Mouse (Mus musculus): Measurements from ENCODE around the gene Acer3. TPM values are rescaled to one million over a fixed set of nuclear protein-coding genes. Genes with fewer than 3 reads are reported as not detected.
"Not testable (repeated sequence)": the region's sequence is repeated elsewhere in the genome, so short reads cannot be mapped to it uniquely, and the experiment has no call there.

Gene Acer3
- polyA plus RNA-seq, 1 experiment from 2014 or later = 10.8 TPM

DNA sequence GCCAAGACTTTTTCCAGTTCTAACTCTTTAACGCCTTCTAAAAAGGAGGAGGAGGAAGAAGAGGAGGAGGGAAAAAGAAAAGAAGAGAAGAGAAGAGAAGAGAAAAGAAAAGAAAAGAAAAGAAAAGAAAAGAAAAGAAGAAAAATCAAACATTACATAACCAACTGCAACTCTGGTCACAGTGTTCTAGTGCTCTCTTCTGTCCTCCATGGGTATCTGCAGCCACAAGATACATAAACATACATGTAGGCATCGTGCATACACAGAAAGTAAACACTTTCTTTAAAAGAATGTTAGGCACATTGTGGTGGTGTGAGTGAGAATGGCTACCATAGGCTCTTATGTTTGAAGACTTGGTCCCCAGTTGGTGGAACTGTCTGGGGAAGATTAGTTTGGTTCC lies 5.9 kb downstream of the Acer3 start:
- ATAC-seq (replicated peaks) = no peak
- Histone ChIP-seq H3K27ac (replicated peaks) (no peak overlapping the region), H3K36me3 (no peaks in the 10 kb centered on the region), H3K27me3 (no peaks in the 10 kb centered on the region), H3K9ac (replicated peaks) (no peak overlapping the region), H3K4me3 (no peak overlapping the region), H3K4me2 (replicated peaks) (no peak overlapping the region), H3K4me1 (no peaks in the 10 kb centered on the region), H3K9me3 (no peaks in the 10 kb centered on the region)
- 89% methylated on average over 2 of the region's 2 CpGs for WGBS

DNA sequence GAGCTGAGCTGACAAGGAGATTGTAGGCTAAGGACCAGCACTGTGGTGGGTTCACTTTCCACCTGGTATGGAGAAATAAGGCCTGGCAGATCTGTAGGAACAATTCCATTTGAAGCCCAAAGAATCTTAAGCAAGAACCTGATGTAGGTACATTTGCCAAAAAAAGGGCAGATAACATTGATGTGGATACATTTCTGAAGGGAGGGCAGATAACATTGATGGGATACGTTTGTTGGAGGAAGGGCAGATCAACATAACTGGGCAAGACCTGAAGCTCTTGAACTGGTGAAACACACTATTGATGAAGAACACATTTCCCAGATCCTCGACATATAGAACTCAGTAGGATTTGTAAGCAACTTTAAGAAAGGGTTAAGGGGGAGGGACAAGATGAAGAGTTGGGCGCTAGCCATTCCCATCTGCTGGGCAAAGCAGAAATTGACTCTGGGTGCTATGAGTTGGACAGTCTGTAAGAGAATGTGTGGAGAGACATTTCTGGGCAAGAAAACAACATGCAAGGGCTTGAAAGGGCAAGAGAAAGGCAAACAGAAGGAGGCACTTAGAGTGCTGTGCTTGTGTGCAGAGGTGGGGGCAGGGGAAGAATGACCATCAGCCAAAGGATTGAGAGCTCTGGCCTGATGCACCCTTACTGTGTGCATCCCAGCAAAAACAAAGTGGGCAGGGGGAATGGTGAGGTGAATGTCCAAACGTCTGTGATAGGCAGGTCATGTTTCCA lies 8.7 kb downstream of the Acer3 start:
- Histone ChIP-seq H3K27ac (replicated peaks) (no peak overlapping the region), H3K27me3 (no peaks in the 10 kb centered on the region), H3K4me1 (peaks cover 17% of the 10 kb centered on the region), H3K4me3 (no peak overlapping the region), H3K36me3 (no peaks in the 10 kb centered on the region), H3K4me2 (replicated peaks) (no peak overlapping the region), H3K9ac (replicated peaks) (no peak overlapping the region), H3K9me3 (no peaks in the 10 kb centered on the region)
- WGBS = 76% methylated on average over 4 of the region's 4 CpGs
- no peak for ATAC-seq (replicated peaks)

DNA sequence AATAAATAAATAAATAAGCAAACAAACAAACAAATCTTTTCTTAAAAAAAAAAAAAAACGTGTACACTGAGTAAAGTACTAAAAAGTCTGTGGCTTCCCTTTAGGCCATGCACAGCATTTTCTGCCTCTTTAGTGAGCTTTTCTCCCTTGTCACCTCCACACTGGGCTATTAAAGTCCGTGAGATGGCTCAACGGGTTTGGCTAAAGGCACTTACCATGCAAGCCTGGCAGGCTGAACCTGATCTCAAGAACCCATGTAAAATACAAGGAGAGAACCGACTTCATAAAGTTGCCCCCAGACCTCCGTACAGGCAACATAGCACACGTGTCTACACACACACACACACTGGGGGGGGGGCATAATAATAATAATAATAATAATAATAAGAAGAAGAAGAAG lies 10.7 kb downstream of the Acer3 start:
- no peaks in the 10 kb centered on the region for H3K27me3 ChIP-seq
- WGBS = 67% methylated on average over 6 of the region's 6 CpGs
- H3K4me2 ChIP-seq (replicated peaks) = no peak overlapping the region
- H3K9ac ChIP-seq (replicated peaks) = no peak overlapping the region
- peaks cover 17% of the 10 kb centered on the region for H3K4me1 ChIP-seq
- no peaks in the 10 kb centered on the region for H3K36me3 ChIP-seq
- no peak overlapping the region for H3K27ac ChIP-seq (replicated peaks)
- no peak for ATAC-seq (replicated peaks)
- H3K4me3 ChIP-seq = no peak overlapping the region
- no peaks in the 10 kb centered on the region for H3K9me3 ChIP-seq

DNA sequence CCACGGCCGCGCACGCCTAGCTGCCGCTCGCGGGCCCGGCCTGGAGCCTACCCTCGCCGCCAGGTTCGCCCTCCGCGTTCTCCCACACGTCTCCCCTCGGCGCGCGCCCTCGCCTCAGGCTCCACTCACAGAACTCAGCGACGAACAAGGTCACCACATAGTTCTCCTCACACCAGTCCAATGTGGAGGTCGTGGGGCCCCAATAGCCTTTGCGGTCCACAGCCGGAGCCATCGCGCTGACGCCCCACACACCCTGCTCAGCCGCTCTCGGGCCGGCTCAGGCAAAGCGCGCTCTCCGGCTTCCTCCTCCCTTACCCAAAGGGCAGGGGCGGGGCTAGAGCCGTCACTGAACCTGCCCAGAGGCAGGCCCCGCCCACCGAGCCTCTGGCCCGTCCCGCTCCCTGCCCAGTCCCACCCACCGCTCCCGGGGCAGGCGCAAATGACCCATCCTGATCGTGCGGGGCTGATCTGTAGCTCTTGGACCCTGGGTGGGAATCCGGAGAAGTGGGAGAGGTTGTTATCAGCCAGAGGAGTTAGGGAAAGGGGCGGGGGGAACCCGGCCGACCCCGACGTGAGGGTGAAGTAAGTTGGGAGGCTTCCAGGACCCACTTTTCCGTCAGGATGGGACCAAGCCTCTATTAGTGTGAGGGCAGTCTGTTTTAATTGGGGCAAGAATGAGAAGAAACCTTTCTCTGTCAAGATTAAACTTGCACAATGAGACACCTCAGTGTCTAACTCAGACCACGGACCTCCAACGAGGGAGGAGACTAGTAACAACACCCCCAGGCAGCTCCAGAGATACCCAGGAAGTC lies 11.6 kb downstream of the Acer3 start:
- H3K9me3 ChIP-seq = no peaks in the 10 kb centered on the region
- no peaks in the 10 kb centered on the region for H3K27me3 ChIP-seq
- H3K27ac ChIP-seq (replicated peaks) = peak overlapping the region; percentile 31
- WGBS = under 1% methylated on average over 53 of the region's 53 CpGs
- ATAC-seq (replicated peaks) = peak; percentile 98
- peak overlapping the region; percentile 70 for H3K4me3 ChIP-seq
- H3K9ac ChIP-seq (replicated peaks) = peak overlapping the region; percentile 69
- no peaks in the 10 kb centered on the region for H3K36me3 ChIP-seq
- peaks cover 17% of the 10 kb centered on the region for H3K4me1 ChIP-seq
- H3K4me2 ChIP-seq (replicated peaks) = peak overlapping the region; percentile 93

DNA sequence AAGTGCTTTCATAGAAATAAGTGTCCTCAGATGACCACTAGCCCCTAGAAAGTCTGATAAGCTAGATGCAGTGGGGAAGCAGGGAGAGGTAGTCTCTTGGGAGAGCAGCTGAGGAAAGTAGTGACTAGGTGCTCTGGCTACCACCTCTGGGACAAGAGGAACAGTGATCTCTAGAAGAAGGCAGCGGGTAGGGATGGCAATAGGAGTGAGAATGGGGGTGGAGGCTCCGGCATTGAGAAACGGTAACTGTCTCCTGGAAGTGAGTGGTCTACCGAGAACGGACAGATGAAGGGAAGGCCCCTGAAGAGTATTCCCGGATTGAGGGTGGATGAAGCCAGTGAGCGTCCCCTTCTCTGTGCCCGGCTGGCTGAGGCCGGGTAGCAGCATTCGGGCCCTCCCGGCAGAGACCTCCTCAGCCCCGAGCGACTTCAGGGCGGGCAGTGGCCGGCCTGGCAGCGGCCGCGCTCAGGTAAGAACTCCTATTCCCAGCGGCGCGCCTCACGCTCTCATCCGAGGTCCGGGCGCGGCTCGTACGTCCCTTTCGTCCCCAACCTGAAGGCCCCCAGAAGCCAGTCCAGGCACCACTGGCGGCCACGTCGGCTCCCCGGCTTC lies 12.3 kb downstream of the Acer3 start:
- under 1% methylated on average over 33 of the region's 33 CpGs for WGBS
- Histone ChIP-seq H3K9me3 (no peaks in the 10 kb centered on the region), H3K4me2 (replicated peaks) (peak overlapping the region; percentile 93), H3K9ac (replicated peaks) (peak overlapping the region; percentile 69), H3K27ac (replicated peaks) (peak overlapping the region; percentile 31; the same call in 1 of the 2 replicates), H3K4me1 (peaks cover 17% of the 10 kb centered on the region), H3K27me3 (no peaks in the 10 kb centered on the region), H3K36me3 (no peaks in the 10 kb centered on the region), H3K4me3 (peak overlapping the region; percentile 70)
- peak; percentile 67 for ATAC-seq (replicated peaks)

DNA sequence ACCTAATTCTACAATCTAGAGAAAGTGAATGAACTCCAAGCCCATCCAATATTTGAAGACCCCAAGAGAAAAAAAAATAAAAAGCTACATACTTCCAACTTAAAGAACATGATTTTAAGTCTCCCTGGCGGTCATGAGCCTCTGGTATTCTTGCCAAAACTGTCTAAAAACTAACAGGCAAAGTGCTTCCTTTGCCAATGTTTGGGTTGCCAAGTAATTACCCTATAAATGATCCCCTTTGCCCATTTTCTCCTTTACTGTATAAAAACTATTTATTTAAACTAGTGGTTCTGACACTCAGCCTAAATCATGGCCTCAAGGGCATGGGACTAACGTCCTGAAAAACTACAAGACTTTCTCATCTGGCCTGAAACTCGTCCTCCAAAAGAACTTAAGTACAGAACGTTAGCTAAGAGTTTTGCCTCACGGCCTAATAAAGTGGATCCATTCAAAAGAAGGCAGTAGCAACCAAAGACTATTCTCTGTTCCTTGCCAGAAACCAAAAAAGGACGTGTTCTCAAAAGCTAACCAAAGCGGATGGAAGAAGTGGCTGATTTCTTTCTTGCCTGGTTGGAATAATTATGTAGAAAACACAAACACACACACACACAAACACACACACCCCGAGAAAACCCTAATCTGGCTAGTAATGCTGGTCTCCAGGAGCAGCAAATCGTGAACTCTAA lies 12.9 kb downstream of the Acer3 start:
- H3K9ac ChIP-seq (replicated peaks) = 0 out of 2 replicates have a peak overlapping the region, but pooled peaks have one; percentile 69
- H3K4me2 ChIP-seq (replicated peaks) = peak overlapping the region; percentile 93
- no peaks in the 10 kb centered on the region for H3K9me3 ChIP-seq
- peak overlapping the region; percentile 70 for H3K4me3 ChIP-seq
- H3K36me3 ChIP-seq = no peaks in the 10 kb centered on the region
- H3K4me1 ChIP-seq = peaks cover 17% of the 10 kb centered on the region
- WGBS = 23% methylated on average over 9 of the region's 9 CpGs
- H3K27me3 ChIP-seq = no peaks in the 10 kb centered on the region
- no peak overlapping the region for H3K27ac ChIP-seq (replicated peaks)
- ATAC-seq (replicated peaks) = no peak

DNA sequence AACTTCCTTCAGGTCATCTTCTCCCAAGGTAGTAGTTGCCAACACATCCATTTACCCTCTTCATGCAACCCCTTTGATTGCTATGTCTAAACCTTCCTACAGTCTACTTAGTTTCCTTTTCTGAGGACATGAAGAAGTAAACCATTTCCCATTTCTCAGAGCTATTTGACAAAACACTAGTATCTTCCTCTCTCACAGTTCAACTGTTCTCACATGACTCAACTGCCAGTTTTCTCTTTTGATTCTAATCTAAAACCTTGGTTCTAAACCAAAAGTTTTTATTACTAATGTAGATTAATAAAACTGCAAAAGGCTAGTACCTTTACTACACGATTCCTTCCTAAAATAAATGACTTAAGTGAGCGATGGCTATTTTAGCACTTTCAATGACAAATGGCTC lies 13.6 kb downstream of the Acer3 start:
- H3K4me1 ChIP-seq = peaks cover 17% of the 10 kb centered on the region
- WGBS = 75% methylated on average over 2 of the region's 2 CpGs

DNA sequence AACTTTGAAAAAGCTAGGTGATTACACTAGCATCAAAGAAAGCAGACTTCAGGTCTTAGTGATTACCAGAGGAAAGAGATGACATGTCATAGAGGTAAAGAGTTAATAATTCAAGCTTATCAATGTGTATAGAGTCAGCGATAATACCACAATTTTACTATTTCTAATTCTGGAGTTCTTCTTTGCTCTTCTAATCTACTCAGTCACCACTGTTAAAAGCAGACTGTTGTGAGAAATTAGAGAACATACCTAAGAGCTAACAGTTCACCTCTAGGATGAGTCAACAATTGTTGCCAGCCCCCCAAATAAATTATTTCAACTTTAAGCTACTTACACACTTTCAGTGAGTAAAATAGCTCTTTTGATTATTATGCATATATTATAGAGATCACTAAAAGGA lies 28.1 kb downstream of the Acer3 start:
- H3K9me3 ChIP-seq = no peaks in the 10 kb centered on the region
- WGBS = 98% methylated on average over 1 of the region's 1 CpGs
- H3K4me3 ChIP-seq = no peak overlapping the region

More for the DNA sequence above, 13.6 kb downstream of the Acer3 start:
- Histone ChIP-seq H3K36me3 (no peaks in the 10 kb centered on the region), H3K27me3 (no peaks in the 10 kb centered on the region), H3K9ac (replicated peaks) (no peak overlapping the region), H3K4me3 (no peak overlapping the region), H3K27ac (replicated peaks) (no peak overlapping the region), H3K4me2 (replicated peaks) (no peak overlapping the region), H3K9me3 (no peaks in the 10 kb centered on the region)
- ATAC-seq (replicated peaks) = no peak

DNA sequence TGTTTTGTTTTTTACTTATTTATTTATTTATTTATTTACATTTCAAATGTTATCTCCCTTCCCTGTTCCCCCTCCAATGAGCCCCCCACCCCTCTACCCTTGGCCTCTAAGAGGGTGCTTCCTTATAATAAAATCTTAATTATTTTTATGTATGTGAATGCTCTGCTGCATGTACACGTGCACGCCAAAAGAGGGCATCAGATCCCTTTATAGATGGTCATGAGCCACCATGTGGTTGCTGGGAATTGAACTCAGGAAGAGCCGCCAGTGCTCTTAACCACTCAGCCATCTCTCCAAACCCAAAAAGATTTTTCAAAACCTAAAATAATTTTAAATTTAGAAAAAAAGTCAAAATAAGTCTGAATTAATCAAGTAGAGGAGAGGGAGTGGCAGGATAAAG lies 31.4 kb downstream of the Acer3 start:
- Histone ChIP-seq H3K36me3 (no peaks in the 10 kb centered on the region), H3K4me2 (replicated peaks) (no peak overlapping the region), H3K4me1 (no peaks in the 10 kb centered on the region), H3K27ac (replicated peaks) (no peak overlapping the region), H3K27me3 (no peaks in the 10 kb centered on the region), H3K9me3 (no peaks in the 10 kb centered on the region), H3K9ac (replicated peaks) (no peak overlapping the region), H3K4me3 (no peak overlapping the region)
- ATAC-seq (replicated peaks) = no peak
- WGBS = 31% methylated on average over 3 of the region's 3 CpGs

More for the DNA sequence above, 28.1 kb downstream of the Acer3 start:
- ATAC-seq (replicated peaks) = no peak
- no peaks in the 10 kb centered on the region for H3K4me1 ChIP-seq
- H3K36me3 ChIP-seq = no peaks in the 10 kb centered on the region
- no peak overlapping the region for H3K27ac ChIP-seq (replicated peaks)
- no peaks in the 10 kb centered on the region for H3K27me3 ChIP-seq
- H3K4me2 ChIP-seq (replicated peaks) = no peak overlapping the region
- no peak overlapping the region for H3K9ac ChIP-seq (replicated peaks)

DNA sequence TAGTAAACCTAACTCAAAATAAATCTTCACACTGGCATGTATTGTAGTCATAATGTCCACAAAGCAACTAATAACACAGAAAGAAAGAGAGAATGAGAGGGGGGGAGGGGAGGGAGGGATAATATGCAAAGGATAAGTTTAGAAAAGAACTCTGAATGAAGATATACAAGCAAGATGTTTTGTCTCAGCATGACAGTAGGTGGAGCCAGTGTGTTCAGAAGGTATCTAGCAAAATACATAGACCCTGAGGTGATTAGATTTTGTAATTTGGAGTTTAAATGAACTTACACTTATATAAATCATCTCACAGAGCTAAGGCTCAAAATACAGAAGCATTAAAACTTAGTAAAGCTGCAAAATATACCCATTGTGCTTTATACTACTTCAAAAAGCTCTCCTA lies 44.7 kb downstream of the Acer3 start:
- Histone ChIP-seq H3K36me3 (no peaks in the 10 kb centered on the region), H3K4me3 (no peak overlapping the region), H3K9ac (replicated peaks) (no peak overlapping the region), H3K4me2 (replicated peaks) (no peak overlapping the region), H3K27ac (replicated peaks) (no peak overlapping the region), H3K9me3 (no peaks in the 10 kb centered on the region), H3K4me1 (no peaks in the 10 kb centered on the region), H3K27me3 (no peaks in the 10 kb centered on the region)
- no peak for ATAC-seq (replicated peaks)

DNA sequence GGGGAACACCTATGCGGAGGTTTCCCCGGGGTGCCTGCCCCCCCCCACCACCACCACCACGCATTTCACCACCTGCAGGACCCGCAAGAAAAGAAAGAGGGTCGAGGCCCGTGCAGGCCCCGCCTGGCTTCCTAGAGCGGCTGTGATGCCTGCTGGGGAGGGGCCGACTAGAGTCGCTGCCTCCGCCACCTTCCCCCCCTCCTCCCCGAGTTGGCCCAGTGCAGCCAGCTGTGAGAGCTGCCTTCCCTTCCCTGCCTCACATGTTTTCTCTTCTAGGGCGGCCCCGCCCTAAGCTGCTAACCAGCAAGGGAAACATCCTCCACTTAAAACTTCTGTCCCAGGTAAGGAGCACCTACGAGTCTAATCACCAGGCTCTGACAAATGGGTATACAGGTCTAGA lies 52.8 kb downstream of the Acer3 start:
- H3K4me3 ChIP-seq; H3K9ac ChIP-seq (replicated peaks); H3K9me3 ChIP-seq; H3K36me3 ChIP-seq; H3K27ac ChIP-seq (replicated peaks); ATAC-seq (replicated peaks); H3K4me2 ChIP-seq (replicated peaks); H3K27me3 ChIP-seq; H3K4me1 ChIP-seq: not testable (repeated sequence)
- WGBS = 36% methylated on average over 6 of the region's 15 CpGs

DNA sequence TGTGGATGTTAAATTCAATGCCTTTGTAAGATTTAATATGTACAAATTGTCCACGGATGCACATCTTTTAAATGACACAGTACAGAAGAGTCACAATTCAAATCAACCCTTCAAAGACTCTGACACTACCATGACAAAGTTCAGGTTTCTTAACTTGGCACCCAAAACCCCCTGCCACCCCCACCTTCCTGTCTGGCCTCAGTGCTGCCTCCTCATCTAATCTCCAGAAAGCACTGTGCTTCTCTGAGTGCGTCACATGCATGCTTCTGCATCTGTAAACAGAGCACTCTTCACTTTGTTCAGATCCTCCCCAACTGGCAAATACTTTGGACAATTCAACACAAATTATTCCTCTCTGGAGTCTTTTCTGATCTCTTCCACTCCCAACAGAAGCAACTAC lies 68.5 kb downstream of the Acer3 start:
- no peaks in the 10 kb centered on the region for H3K9me3 ChIP-seq
- WGBS = 94% methylated on average over 2 of the region's 2 CpGs
- H3K27me3 ChIP-seq = no peaks in the 10 kb centered on the region
- no peak overlapping the region for H3K27ac ChIP-seq (replicated peaks)
- ATAC-seq (replicated peaks) = no peak
- no peak overlapping the region for H3K9ac ChIP-seq (replicated peaks)
- no peaks in the 10 kb centered on the region for H3K36me3 ChIP-seq
- no peak overlapping the region for H3K4me2 ChIP-seq (replicated peaks)
- H3K4me3 ChIP-seq = no peak overlapping the region
- no peaks in the 10 kb centered on the region for H3K4me1 ChIP-seq

All from forebrain, embryonic 15.5 days (tissue).